Mouse (Mus musculus): Measurements from ENCODE around the gene Dsn1. TPM values are rescaled to one million over a fixed set of nuclear protein-coding genes. Genes with fewer than 3 reads are reported as not detected.

Dsn1 gene
- polyA plus RNA-seq, 1 experiment from 2014 or later: 11.0 TPM

DNA sequence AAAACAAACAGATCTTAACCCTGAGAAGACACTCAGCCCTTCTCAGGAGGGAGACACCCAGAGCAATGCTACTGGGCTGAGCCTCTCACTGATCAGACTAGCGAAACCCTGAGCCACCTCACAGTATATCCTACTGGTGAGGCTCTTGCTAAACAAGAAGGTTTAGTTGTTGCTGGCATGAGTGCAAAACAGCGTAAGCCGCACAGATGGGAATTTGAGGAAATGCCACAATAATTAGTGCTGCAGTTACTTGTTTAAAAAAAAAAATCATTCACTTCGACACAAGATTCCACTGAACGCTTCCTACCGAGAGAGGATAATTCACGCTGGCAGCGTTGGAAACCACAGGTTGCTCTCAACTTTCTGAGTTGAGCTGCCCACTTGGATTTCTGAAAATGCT, 36.6 kb upstream of the Dsn1 start:
- Histone ChIP-seq H3K4me1 (replicated peaks) (peaks cover 32% of the 10 kb centered on the region), H3K27ac (replicated peaks) (no peak overlapping the region), H3K9me3 (no peaks in the 10 kb centered on the region), H3K4me2 (no peak overlapping the region), H3K4me3 (no peak overlapping the region), H3K36me3 (peaks cover 55% of the 10 kb centered on the region), H3K27me3 (no peaks in the 10 kb centered on the region), H3K9ac (no peak overlapping the region)
- 71% methylated on average over 8 of the region's 8 CpGs for WGBS
- no peak for ATAC-seq (ENCODE audit: low FRiP score, low read depth)

DNA sequence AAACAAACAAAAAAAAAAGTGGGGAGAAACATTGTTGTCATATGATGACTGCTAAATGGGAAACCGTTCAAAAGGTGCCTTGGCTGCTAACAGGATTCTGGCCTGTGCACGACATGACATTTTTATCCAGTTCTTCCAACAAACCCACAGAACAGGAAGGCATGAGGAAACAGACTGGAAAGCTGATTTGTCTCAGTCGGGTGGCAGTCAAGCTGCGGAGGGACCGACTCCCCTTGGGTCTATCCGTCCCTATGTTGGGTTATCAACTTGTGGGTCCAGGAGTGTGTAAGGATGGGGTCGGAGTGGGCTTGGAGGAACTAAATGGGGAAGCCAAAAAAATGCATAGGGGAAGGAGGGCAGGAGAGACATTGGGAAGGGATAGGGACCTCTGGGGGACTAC, 34.5 kb upstream of the Dsn1 start:
- H3K36me3 ChIP-seq: peaks cover 70% of the 10 kb centered on the region

DNA sequence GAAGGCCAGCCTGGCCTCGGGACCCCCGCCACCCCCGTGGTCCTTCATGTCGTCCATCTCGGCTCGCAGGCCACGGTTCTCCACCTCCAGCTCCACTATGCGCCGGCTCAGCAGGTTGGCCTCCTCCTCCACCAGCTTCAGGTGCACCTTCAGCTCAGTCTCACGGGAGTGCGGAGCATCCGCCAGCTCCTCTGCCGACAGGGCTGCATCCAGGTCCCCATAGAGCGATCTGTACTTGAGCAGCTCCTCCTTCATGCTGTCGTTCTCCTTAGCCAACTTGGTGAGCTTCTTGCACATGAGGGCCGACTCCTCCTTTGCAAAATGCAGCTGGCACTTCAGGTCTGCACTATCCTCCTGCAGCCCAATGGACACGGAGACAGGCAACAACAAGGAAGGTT, 33.7 kb upstream of the Dsn1 start:
- ATAC-seq (ENCODE audit: low FRiP score, low read depth): no peak
- Histone ChIP-seq H3K36me3 (peaks cover 64% of the 10 kb centered on the region), H3K27me3 (no peaks in the 10 kb centered on the region), H3K9me3 (no peaks in the 10 kb centered on the region), H3K4me2 (no peak overlapping the region), H3K4me1 (replicated peaks) (peaks cover 12% of the 10 kb centered on the region; the same call in 1 of the 2 replicates), H3K4me3 (no peak overlapping the region), H3K27ac (replicated peaks) (0 out of 2 replicates have a peak overlapping the region, but pooled peaks have one; percentile 19), H3K9ac (no peak overlapping the region)
- WGBS: 82% methylated on average over 17 of the region's 17 CpGs

More for the DNA sequence above, 34.5 kb upstream of the Dsn1 start:
- WGBS: 91% methylated on average over 7 of the region's 7 CpGs
- H3K4me2 ChIP-seq: no peak overlapping the region
- no peaks in the 10 kb centered on the region for H3K27me3 ChIP-seq
- H3K9me3 ChIP-seq: no peaks in the 10 kb centered on the region
- H3K9ac ChIP-seq: no peak overlapping the region
- peaks cover 12% of the 10 kb centered on the region; the same call in 1 of the 2 replicates for H3K4me1 ChIP-seq (replicated peaks)
- H3K4me3 ChIP-seq: no peak overlapping the region
- H3K27ac ChIP-seq (replicated peaks): no peak overlapping the region
- ATAC-seq (ENCODE audit: low FRiP score, low read depth): no peak

DNA sequence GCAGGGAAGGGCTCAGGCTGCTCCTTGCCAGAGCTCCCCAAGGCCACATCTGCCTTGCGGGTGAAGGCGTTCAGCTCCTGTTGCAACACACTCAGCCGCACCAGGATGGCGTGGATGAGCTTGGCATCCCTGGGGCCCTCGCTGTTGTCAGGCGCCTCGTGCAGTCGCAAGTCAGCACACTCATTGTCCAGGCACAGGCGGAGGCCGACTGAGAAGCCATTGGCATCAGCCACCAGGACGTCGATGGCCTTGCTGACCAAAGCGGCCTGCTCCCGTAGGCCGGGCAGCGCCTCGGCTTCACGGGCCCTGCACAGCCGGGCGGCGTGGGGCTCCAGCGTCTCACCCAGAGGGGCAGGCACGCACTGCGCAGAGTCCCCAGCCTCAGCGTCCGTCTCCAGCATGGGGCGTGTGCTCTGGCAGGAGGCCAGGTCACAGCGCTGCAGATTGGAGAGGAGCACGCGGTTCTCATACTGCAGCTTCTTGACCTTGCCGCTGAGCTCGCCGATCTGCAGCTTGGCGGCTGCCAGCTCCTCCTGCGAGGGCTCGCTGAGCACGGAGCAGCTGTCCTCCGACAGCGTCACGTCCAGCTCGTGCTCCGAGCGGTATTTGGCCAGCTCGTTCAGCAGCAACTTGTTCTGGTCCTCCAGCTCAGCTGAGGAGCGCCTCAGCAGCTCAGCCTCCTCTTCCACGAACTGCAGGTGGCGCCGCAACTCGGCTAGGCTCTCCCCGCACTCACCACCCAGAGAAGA, 33.1 kb upstream of the Dsn1 start:
- WGBS: 73% methylated on average over 50 of the region's 50 CpGs
- Histone ChIP-seq H3K4me2 (no peak overlapping the region), H3K27ac (replicated peaks) (0 out of 2 replicates have a peak overlapping the region, but pooled peaks have one; percentile 19), H3K36me3 (peaks cover 63% of the 10 kb centered on the region), H3K9me3 (no peaks in the 10 kb centered on the region), H3K27me3 (no peaks in the 10 kb centered on the region), H3K4me1 (replicated peaks) (peaks cover 12% of the 10 kb centered on the region; the same call in 1 of the 2 replicates), H3K4me3 (no peak overlapping the region), H3K9ac (no peak overlapping the region)
- ATAC-seq (ENCODE audit: low FRiP score, low read depth): peak; percentile 60

DNA sequence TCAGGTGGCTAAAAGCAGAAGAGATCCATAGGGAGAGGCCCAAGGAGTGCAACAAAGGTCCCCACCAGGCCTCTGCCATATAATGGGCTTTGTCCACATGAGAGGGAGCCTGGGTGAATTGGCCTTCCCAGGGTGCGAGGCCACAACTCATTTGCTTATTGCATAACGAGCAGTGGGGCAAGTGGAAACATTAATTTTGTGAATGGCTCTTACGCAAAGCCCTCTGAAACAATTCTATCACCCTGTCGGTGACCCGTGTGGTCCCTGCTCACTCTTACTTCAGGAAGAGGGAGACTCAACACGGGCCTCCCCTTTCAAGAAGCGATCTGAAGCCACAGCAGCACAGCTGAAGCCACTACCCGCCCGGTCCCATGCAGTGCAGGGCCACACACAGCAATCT, 30.3 kb upstream of the Dsn1 start:
- Histone ChIP-seq H3K9ac (no peak overlapping the region), H3K4me2 (no peak overlapping the region), H3K9me3 (no peaks in the 10 kb centered on the region), H3K4me1 (replicated peaks) (peaks cover 12% of the 10 kb centered on the region; the same call in 1 of the 2 replicates), H3K4me3 (no peak overlapping the region), H3K36me3 (peaks cover 76% of the 10 kb centered on the region), H3K27ac (replicated peaks) (no peak overlapping the region), H3K27me3 (no peaks in the 10 kb centered on the region)
- no peak for ATAC-seq (ENCODE audit: low FRiP score, low read depth)
- WGBS: 77% methylated on average over 9 of the region's 9 CpGs

DNA sequence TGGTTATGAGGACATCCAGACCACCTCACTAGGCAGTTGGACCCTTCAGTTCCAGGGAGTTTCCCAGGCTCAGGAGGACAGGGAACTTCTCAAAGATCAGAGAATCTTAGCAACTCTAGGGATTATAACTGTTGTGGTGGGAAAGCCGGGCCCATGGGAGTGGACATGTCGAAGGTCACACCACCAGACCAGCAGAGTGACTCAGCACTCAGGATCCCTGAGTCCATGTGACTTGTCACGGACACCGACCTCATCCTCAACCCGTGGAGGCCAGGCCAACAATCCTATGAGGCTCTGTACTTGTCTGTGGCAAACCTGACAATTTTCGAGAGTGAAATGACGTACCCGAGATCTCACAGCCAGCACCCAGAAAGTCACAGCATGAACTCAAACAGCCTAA, 29.4 kb upstream of the Dsn1 start:
- no peak overlapping the region for H3K4me2 ChIP-seq
- no peak overlapping the region for H3K27ac ChIP-seq (replicated peaks)
- peaks cover 12% of the 10 kb centered on the region; the same call in 1 of the 2 replicates for H3K4me1 ChIP-seq (replicated peaks)
- H3K36me3 ChIP-seq: peaks cover 76% of the 10 kb centered on the region
- ATAC-seq (ENCODE audit: low FRiP score, low read depth): no peak
- H3K9me3 ChIP-seq: no peaks in the 10 kb centered on the region
- 94% methylated on average over 8 of the region's 8 CpGs for WGBS
- no peak overlapping the region for H3K4me3 ChIP-seq
- no peaks in the 10 kb centered on the region for H3K27me3 ChIP-seq
- no peak overlapping the region for H3K9ac ChIP-seq

DNA sequence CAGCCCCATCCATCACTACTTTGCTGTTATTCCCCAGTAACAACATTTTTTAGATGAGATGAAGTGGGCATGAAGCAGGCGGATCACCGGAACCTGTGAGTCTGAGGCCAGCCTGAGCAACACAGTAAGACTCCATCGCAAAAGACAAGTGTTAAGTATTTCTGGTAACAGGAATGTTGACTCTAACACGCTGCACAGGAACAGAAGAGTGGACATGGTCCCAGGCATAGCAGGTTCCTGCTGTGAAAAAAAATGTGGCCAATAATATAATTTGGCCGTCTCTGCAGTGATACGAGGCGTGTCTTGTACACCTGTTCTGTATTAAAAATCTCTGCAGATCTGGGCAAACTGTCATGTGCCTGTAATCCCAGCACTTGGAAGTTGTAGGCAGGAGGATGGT, 28.4 kb upstream of the Dsn1 start:
- Histone ChIP-seq H3K4me3 (no peak overlapping the region), H3K4me2 (no peak overlapping the region), H3K27me3 (no peaks in the 10 kb centered on the region), H3K9ac (no peak overlapping the region), H3K9me3 (no peaks in the 10 kb centered on the region), H3K4me1 (replicated peaks) (0 out of 2 replicates have a peak, but pooled peaks cover 7% of the 10 kb centered on the region), H3K36me3 (peaks cover 77% of the 10 kb centered on the region), H3K27ac (replicated peaks) (no peak overlapping the region)
- no peak for ATAC-seq (ENCODE audit: low FRiP score, low read depth)
- WGBS: 83% methylated on average over 7 of the region's 7 CpGs

DNA sequence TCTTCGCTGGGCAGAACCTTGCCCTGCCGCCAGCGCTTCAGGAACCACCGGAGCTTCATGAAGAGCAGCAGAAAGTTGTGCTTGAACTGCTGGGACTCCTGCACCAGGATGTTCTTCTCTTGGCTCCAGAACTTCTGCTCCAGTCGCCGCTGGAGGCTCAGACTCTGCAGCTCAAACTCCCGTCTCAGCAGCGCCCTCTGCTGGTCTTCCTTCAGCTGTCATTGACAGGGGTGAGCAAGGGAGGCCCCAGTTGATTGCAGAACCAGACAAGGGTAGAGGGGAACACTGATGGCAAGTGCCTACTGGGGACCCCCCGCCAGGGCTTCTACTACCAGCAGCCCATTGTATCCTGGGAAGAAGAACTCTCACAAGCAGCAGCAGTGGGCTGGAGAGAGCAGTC, 23.9 kb upstream of the Dsn1 start:
- H3K9me3 ChIP-seq: no peaks in the 10 kb centered on the region
- WGBS: 39% methylated on average over 9 of the region's 9 CpGs
- H3K9ac ChIP-seq: no peak overlapping the region
- H3K27ac ChIP-seq (replicated peaks): no peak overlapping the region
- no peaks in the 10 kb centered on the region for H3K4me1 ChIP-seq (replicated peaks)
- no peak overlapping the region for H3K4me2 ChIP-seq
- H3K27me3 ChIP-seq: no peaks in the 10 kb centered on the region
- H3K4me3 ChIP-seq: no peak overlapping the region
- ATAC-seq (ENCODE audit: low FRiP score, low read depth): peak; percentile 56; the same call in 1 of the 2 replicates
- peaks cover 85% of the 10 kb centered on the region for H3K36me3 ChIP-seq

DNA sequence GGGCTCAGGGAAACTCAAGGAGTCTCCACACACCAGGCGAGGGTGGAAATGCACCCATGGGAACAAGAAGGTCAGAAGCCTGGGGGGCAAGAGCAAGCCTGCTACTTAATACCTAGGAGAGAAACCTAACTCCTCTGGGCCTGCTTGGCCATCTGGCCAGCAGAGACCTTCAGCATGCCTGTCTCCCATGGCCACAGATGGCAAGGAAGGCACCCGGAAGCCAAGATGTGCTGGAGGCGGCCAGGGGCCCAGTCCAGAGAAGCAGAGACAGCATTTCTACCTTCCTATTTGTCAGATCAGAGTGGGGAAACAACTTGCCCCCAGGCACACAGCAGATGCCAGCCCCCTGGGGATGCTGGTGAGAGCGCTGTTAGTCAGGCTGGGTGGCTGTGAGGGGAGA, 21.3 kb upstream of the Dsn1 start:
- Histone ChIP-seq H3K9me3 (no peaks in the 10 kb centered on the region), H3K27ac (replicated peaks) (no peak overlapping the region), H3K4me3 (no peak overlapping the region), H3K27me3 (no peaks in the 10 kb centered on the region), H3K4me2 (no peak overlapping the region), H3K9ac (no peak overlapping the region), H3K4me1 (replicated peaks) (no peaks in the 10 kb centered on the region), H3K36me3 (peaks cover 91% of the 10 kb centered on the region)
- 86% methylated on average over 4 of the region's 4 CpGs for WGBS
- ATAC-seq (ENCODE audit: low FRiP score, low read depth): no peak

DNA sequence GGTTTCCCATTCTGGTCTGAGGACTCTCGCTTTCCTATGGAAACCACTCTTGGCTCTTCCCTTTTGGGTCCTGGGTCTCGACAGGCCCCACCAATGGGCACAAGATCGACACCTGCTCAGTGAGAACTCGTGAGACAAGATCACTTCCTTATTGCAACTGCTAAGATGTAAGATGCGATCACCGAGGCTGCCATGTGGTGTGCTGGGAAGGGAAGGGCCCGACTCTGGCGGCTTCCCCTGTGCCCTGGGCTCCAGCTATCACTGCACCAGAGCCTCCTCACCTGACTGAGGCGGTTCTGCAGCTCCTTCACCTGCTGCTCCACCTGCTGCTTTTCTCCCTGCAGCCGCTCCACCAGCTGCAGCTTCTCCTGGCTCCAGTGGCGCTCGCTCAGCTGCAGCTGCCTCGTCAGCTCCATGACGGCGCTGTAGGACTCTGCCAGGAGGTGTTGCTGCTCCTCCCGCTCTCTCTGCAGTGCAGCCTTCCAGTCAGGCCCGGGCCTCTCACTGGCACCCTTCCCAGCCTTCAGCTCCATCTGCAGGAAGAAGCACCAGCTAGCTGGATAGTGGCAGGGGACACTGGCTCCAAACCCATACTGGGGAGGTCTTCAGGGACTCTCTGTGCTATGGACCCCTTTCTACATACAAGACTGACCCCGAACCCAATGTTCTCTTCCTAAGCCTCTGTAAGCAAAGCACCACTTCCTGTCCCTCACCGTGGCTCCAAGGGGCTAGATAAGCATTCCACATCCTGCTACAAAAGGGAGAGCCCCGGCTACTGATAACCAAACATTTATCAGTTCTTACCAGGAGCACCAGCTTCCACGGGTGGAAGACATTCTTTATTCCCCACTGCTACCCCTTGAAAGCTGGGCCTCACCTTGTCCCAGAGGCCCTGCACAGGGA, 20.4 kb upstream of the Dsn1 start:
- H3K4me1 ChIP-seq (replicated peaks): no peaks in the 10 kb centered on the region
- H3K9ac ChIP-seq: no peak overlapping the region
- H3K27ac ChIP-seq (replicated peaks): no peak overlapping the region
- no peaks in the 10 kb centered on the region for H3K27me3 ChIP-seq
- H3K4me3 ChIP-seq: no peak overlapping the region
- WGBS: 89% methylated on average over 21 of the region's 21 CpGs
- no peak for ATAC-seq (ENCODE audit: low FRiP score, low read depth)
- H3K9me3 ChIP-seq: no peaks in the 10 kb centered on the region
- no peak overlapping the region for H3K4me2 ChIP-seq
- peaks cover 92% of the 10 kb centered on the region for H3K36me3 ChIP-seq

DNA sequence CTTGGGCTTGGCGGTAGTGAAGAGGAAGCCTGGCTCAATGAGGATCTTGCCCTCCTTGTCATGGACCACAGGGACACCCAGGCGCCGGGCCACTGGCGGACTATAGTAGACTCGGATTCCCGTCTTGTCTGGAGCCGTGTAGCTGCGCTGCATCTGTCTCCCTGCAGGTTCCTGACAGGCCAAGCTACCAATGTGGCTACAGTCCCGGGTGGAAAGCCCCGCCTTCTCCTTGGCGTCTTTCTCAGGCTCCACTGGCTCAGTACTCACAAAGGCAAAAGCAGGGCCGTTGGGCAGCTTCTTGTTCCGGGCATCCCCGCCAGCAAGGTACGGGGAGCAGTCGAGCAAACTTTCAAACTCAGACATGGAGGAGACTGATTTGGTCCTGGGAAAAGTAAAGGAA, 14.2 kb upstream of the Dsn1 start:
- H3K27ac ChIP-seq (replicated peaks): no peak overlapping the region
- no peaks in the 10 kb centered on the region for H3K4me1 ChIP-seq (replicated peaks)
- H3K4me2 ChIP-seq: no peak overlapping the region
- no peak overlapping the region for H3K4me3 ChIP-seq
- no peak for ATAC-seq (ENCODE audit: low FRiP score, low read depth)
- no peaks in the 10 kb centered on the region for H3K27me3 ChIP-seq
- H3K9ac ChIP-seq: no peak overlapping the region
- peaks cover 96% of the 10 kb centered on the region for H3K36me3 ChIP-seq
- WGBS: 95% methylated on average over 16 of the region's 16 CpGs
- H3K9me3 ChIP-seq: no peaks in the 10 kb centered on the region

DNA sequence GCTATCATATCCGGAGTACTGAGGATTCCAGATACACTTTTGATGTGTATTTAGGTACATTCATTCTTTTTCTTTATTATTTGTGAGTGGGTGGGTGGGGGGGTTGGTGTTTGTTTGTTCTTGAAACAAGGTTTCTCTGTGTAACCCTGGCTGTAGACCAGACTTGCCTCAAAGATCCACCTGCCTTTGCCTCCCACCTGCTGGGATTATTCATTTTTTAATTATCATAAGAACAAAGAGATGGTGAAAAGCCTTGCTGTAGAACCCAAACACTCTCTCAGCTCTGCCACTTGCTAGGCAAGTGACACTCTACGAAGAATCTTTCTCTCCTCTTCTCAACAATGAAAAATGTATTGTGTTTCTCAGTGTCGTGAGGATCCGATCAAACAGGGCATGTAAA, 12.3 kb upstream of the Dsn1 start:
- H3K27ac ChIP-seq (replicated peaks): no peak overlapping the region
- H3K9ac ChIP-seq: no peak overlapping the region
- H3K4me1 ChIP-seq (replicated peaks): no peaks in the 10 kb centered on the region
- H3K27me3 ChIP-seq: no peaks in the 10 kb centered on the region
- H3K4me3 ChIP-seq: no peak overlapping the region
- no peak overlapping the region for H3K4me2 ChIP-seq
- WGBS: 65% methylated on average over 4 of the region's 4 CpGs
- ATAC-seq (ENCODE audit: low FRiP score, low read depth): no peak
- H3K9me3 ChIP-seq: no peaks in the 10 kb centered on the region
- H3K36me3 ChIP-seq: peaks cover 95% of the 10 kb centered on the region
